Mouse (Mus musculus): ENCODE measurements around the gene Kcnmb1. TPM values are rescaled to one million over a fixed set of nuclear protein-coding genes. Genes with fewer than 3 reads are reported as not detected.

Gene Kcnmb1
- polyA plus RNA-seq, 1 experiment from 2014 or later, result 0.18 TPM

GRCm38 (mm10) chr11:33926551-33926950 lies 36.3 kb upstream of the Kcnmb1 start:
- Histone ChIP-seq H3K4me1 (ENCODE audit: control insufficient read depth, insufficient read depth, low read length) (0 out of 2 replicates have a peak, but pooled peaks cover 4% of the 10 kb centered on the region), H3K36me3 (ENCODE audit: control insufficient read depth, insufficient read depth, low read length) (no peaks in the 10 kb centered on the region), H3K27ac (replicated peaks; ENCODE audit: low read depth, low read length) (no peak overlapping the region), H3K4me2 (ENCODE audit: low read length) (no peak overlapping the region), H3K27me3 (ENCODE audit: control insufficient read depth, insufficient read depth, low read length) (no peaks in the 10 kb centered on the region), H3K9ac (replicated peaks; ENCODE audit: low read length) (no peak overlapping the region), H3K9me3 (ENCODE audit: control insufficient read depth, low read length) (no peaks in the 10 kb centered on the region), H3K4me3 (replicated peaks; ENCODE audit: low read depth, low read length) (no peak overlapping the region)
- no peak for DNase-seq
- 63% methylated on average over 2 of the region's 2 CpGs for WGBS
- ATAC-seq (ENCODE audit: low FRiP score, low TSS enrichment), result no peak

DNA sequence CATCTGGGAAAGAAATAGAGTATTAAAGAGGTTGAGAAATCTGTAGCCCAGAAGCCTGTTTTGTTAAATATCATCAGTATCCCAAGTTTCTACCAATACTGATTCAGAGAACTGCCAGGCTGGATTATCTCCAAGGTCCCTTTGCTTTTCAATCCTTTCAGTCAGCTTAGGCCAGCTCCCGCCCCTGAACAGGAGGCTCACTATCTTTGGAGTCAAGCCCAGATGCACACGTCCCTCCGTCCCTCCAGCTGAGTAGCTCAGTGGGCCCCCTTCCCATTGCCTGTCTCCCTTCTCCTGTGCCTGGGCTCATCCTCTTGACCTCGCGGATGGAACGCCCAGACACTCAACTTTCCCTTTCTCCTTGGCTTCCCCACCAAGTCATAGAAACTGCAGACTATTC lies 35.5 kb upstream of the Kcnmb1 start:
- DNase-seq, result no peak
- Histone ChIP-seq H3K9me3 (ENCODE audit: control insufficient read depth, low read length) (no peaks in the 10 kb centered on the region), H3K36me3 (ENCODE audit: control insufficient read depth, insufficient read depth, low read length) (no peaks in the 10 kb centered on the region), H3K27ac (replicated peaks; ENCODE audit: low read depth, low read length) (no peak overlapping the region), H3K4me1 (ENCODE audit: control insufficient read depth, insufficient read depth, low read length) (0 out of 2 replicates have a peak, but pooled peaks cover 4% of the 10 kb centered on the region), H3K27me3 (ENCODE audit: control insufficient read depth, insufficient read depth, low read length) (no peaks in the 10 kb centered on the region), H3K4me3 (replicated peaks; ENCODE audit: low read depth, low read length) (no peak overlapping the region), H3K9ac (replicated peaks; ENCODE audit: low read length) (no peak overlapping the region), H3K4me2 (ENCODE audit: low read length) (no peak overlapping the region)
- 39% methylated on average over 6 of the region's 6 CpGs for WGBS
- no peak for ATAC-seq (ENCODE audit: low FRiP score, low TSS enrichment)

- 79% methylated on average over 4 of the region's 4 CpGs for WGBS
- H3K4me2 ChIP-seq (ENCODE audit: low read length), result no peak overlapping the region
- no peak for DNase-seq
Observed at GRCm38 (mm10) chr11:33927836-33928235, 35.0 kb upstream of the Kcnmb1 start.

GRCm38 (mm10) chr11:33928658-33929057 lies 34.2 kb upstream of the Kcnmb1 start:
- DNase-seq, result peak; percentile 89
- 0 out of 2 replicates have a peak, but pooled peaks cover 4% of the 10 kb centered on the region for H3K4me1 ChIP-seq (ENCODE audit: control insufficient read depth, insufficient read depth, low read length)
- no peaks in the 10 kb centered on the region for H3K36me3 ChIP-seq (ENCODE audit: control insufficient read depth, insufficient read depth, low read length)
- WGBS, result 49% methylated on average over 7 of the region's 7 CpGs
- peak; percentile 59; the same call in 1 of the 2 replicates for ATAC-seq (ENCODE audit: low FRiP score, low TSS enrichment)
- no peak overlapping the region for H3K27ac ChIP-seq (replicated peaks; ENCODE audit: low read depth, low read length)
- no peak overlapping the region for H3K9ac ChIP-seq (replicated peaks; ENCODE audit: low read length)
- H3K4me2 ChIP-seq (ENCODE audit: low read length), result no peak overlapping the region
- H3K9me3 ChIP-seq (ENCODE audit: control insufficient read depth, low read length), result no peaks in the 10 kb centered on the region
- H3K4me3 ChIP-seq (replicated peaks; ENCODE audit: low read depth, low read length), result no peak overlapping the region
- H3K27me3 ChIP-seq (ENCODE audit: control insufficient read depth, insufficient read depth, low read length), result no peaks in the 10 kb centered on the region

More at GRCm38 (mm10) chr11:33927836-33928235, 35.0 kb upstream of the Kcnmb1 start:
- no peak overlapping the region for H3K4me3 ChIP-seq (replicated peaks; ENCODE audit: low read depth, low read length)
- no peak overlapping the region for H3K9ac ChIP-seq (replicated peaks; ENCODE audit: low read length)
- no peaks in the 10 kb centered on the region for H3K9me3 ChIP-seq (ENCODE audit: control insufficient read depth, low read length)
- 0 out of 2 replicates have a peak, but pooled peaks cover 4% of the 10 kb centered on the region for H3K4me1 ChIP-seq (ENCODE audit: control insufficient read depth, insufficient read depth, low read length)
- H3K27me3 ChIP-seq (ENCODE audit: control insufficient read depth, insufficient read depth, low read length), result no peaks in the 10 kb centered on the region
- no peak for ATAC-seq (ENCODE audit: low FRiP score, low TSS enrichment)
- no peak overlapping the region for H3K27ac ChIP-seq (replicated peaks; ENCODE audit: low read depth, low read length)
- no peaks in the 10 kb centered on the region for H3K36me3 ChIP-seq (ENCODE audit: control insufficient read depth, insufficient read depth, low read length)

DNA sequence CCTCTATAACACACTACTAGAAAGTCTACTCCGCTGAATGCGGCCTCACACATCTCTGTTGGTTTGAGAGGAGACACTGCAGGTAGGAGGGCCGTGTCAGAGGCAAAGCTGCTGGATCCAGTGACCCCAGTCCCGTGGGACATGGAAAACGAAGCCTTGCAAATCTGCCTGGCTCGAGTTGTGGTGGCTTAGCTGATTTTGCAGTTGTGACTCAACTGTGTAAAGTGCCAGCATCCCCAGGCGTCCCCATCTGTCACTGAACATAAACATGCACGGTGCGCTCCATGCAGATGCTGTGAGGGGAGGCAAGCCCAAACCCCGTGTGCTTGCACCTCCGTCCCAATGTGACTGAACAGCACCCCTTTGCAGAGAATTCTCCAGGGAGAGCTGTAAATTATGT lies 33.4 kb upstream of the Kcnmb1 start:
- Histone ChIP-seq H3K4me2 (ENCODE audit: low read length) (no peak overlapping the region), H3K4me3 (replicated peaks; ENCODE audit: low read depth, low read length) (no peak overlapping the region), H3K4me1 (ENCODE audit: control insufficient read depth, insufficient read depth, low read length) (0 out of 2 replicates have a peak, but pooled peaks cover 4% of the 10 kb centered on the region), H3K27me3 (ENCODE audit: control insufficient read depth, insufficient read depth, low read length) (no peaks in the 10 kb centered on the region), H3K9me3 (ENCODE audit: control insufficient read depth, low read length) (no peaks in the 10 kb centered on the region), H3K36me3 (ENCODE audit: control insufficient read depth, insufficient read depth, low read length) (no peaks in the 10 kb centered on the region), H3K27ac (replicated peaks; ENCODE audit: low read depth, low read length) (no peak overlapping the region), H3K9ac (replicated peaks; ENCODE audit: low read length) (no peak overlapping the region)
- DNase-seq (no peak), ATAC-seq (ENCODE audit: low FRiP score, low TSS enrichment) (no peak)
- WGBS, result 68% methylated on average over 11 of the region's 11 CpGs

GRCm38 (mm10) chr11:33931836-33932385 lies 30.9 kb upstream of the Kcnmb1 start:
- H3K27ac ChIP-seq (replicated peaks; ENCODE audit: low read depth, low read length), result no peak overlapping the region
- H3K4me3 ChIP-seq (replicated peaks; ENCODE audit: low read depth, low read length), result no peak overlapping the region
- H3K9ac ChIP-seq (replicated peaks; ENCODE audit: low read length), result no peak overlapping the region
- no peaks in the 10 kb centered on the region for H3K9me3 ChIP-seq (ENCODE audit: control insufficient read depth, low read length)
- H3K4me1 ChIP-seq (ENCODE audit: control insufficient read depth, insufficient read depth, low read length), result 0 out of 2 replicates have a peak, but pooled peaks cover 4% of the 10 kb centered on the region
- 14% methylated on average over 10 of the region's 10 CpGs for WGBS
- no peaks in the 10 kb centered on the region for H3K36me3 ChIP-seq (ENCODE audit: control insufficient read depth, insufficient read depth, low read length)
- ATAC-seq (ENCODE audit: low FRiP score, low TSS enrichment) (no peak), DNase-seq (no peak)
- no peak overlapping the region for H3K4me2 ChIP-seq (ENCODE audit: low read length)
- no peaks in the 10 kb centered on the region for H3K27me3 ChIP-seq (ENCODE audit: control insufficient read depth, insufficient read depth, low read length)

- ATAC-seq (ENCODE audit: low FRiP score, low TSS enrichment), result no peak
- Histone ChIP-seq H3K4me3 (replicated peaks; ENCODE audit: low read depth, low read length) (no peak overlapping the region), H3K4me1 (ENCODE audit: control insufficient read depth, insufficient read depth, low read length) (no peaks in the 10 kb centered on the region), H3K36me3 (ENCODE audit: control insufficient read depth, insufficient read depth, low read length) (no peaks in the 10 kb centered on the region), H3K4me2 (ENCODE audit: low read length) (no peak overlapping the region), H3K27ac (replicated peaks; ENCODE audit: low read depth, low read length) (no peak overlapping the region), H3K9ac (replicated peaks; ENCODE audit: low read length) (no peak overlapping the region), H3K27me3 (ENCODE audit: control insufficient read depth, insufficient read depth, low read length) (no peaks in the 10 kb centered on the region), H3K9me3 (ENCODE audit: control insufficient read depth, low read length) (no peaks in the 10 kb centered on the region)
- WGBS, result 76% methylated on average over 18 of the region's 18 CpGs
- DNase-seq, result no peak
Observed at GRCm38 (mm10) chr11:33932386-33933111, 30.3 kb upstream of the Kcnmb1 start.

DNA sequence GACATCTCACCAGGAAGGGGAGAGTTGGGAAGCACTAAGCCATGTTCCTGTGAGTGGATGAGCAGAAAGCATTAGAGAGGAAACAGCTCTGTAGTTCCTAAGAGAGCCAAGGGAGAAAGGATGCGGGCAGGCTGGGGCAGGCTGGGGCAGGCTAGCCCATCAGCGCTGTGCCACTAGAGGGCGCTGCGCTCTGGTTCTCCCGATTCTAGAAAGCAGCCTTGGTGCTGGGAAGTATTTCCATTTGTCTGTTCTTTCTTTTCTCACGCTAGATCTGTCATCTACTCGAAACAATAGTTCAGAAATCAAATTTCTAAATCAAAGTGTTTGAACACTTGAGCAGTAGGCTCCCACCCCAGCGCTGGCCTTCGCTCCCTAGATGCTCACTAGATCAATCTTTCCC lies 28.5 kb upstream of the Kcnmb1 start:
- 66% methylated on average over 9 of the region's 9 CpGs for WGBS
- no peak overlapping the region for H3K27ac ChIP-seq (replicated peaks; ENCODE audit: low read depth, low read length)
- no peaks in the 10 kb centered on the region for H3K27me3 ChIP-seq (ENCODE audit: control insufficient read depth, insufficient read depth, low read length)
- no peak overlapping the region for H3K4me2 ChIP-seq (ENCODE audit: low read length)
- no peak overlapping the region for H3K4me3 ChIP-seq (replicated peaks; ENCODE audit: low read depth, low read length)
- no peaks in the 10 kb centered on the region for H3K36me3 ChIP-seq (ENCODE audit: control insufficient read depth, insufficient read depth, low read length)
- no peak for DNase-seq
- no peak for ATAC-seq (ENCODE audit: low FRiP score, low TSS enrichment)
- no peaks in the 10 kb centered on the region for H3K4me1 ChIP-seq (ENCODE audit: control insufficient read depth, insufficient read depth, low read length)
- H3K9ac ChIP-seq (replicated peaks; ENCODE audit: low read length), result no peak overlapping the region
- H3K9me3 ChIP-seq (ENCODE audit: control insufficient read depth, low read length), result no peaks in the 10 kb centered on the region

GRCm38 (mm10) chr11:33937641-33938040 lies 25.2 kb upstream of the Kcnmb1 start:
- no peaks in the 10 kb centered on the region for H3K4me1 ChIP-seq (ENCODE audit: control insufficient read depth, insufficient read depth, low read length)
- no peak overlapping the region for H3K4me2 ChIP-seq (ENCODE audit: low read length)
- H3K27ac ChIP-seq (replicated peaks; ENCODE audit: low read depth, low read length), result no peak overlapping the region
- no peak for DNase-seq
- no peaks in the 10 kb centered on the region for H3K36me3 ChIP-seq (ENCODE audit: control insufficient read depth, insufficient read depth, low read length)
- H3K27me3 ChIP-seq (ENCODE audit: control insufficient read depth, insufficient read depth, low read length), result no peaks in the 10 kb centered on the region
- no peaks in the 10 kb centered on the region for H3K9me3 ChIP-seq (ENCODE audit: control insufficient read depth, low read length)
- H3K4me3 ChIP-seq (replicated peaks; ENCODE audit: low read depth, low read length), result no peak overlapping the region
- WGBS, result 92% methylated on average over 8 of the region's 8 CpGs
- ATAC-seq (ENCODE audit: low FRiP score, low TSS enrichment), result no peak
- no peak overlapping the region for H3K9ac ChIP-seq (replicated peaks; ENCODE audit: low read length)
